In genomic region chr9:98272734-98273133, GRCm38 (mm10) we compare ENCODE assay signal across 21 mouse cellular contexts. TPM values are rescaled to one million over a fixed set of nuclear protein-coding genes. Genes with fewer than 3 reads are reported as not detected.
DNase-seq lines count a peak whose midpoint lies in the region; ATAC-seq and TF ChIP-seq lines count a peak whose summit lies in the region.
"Had no signal": no experiment of that assay in that cellular context is flagged by ENCODE, and none has a peak within 500 bp of the region (broad histone marks: within the 10 kb centered on the region; RNA-seq: fewer than 3 reads in every experiment).

No protein-coding gene starts in this region.

- peak; percentile 48 for DNase-seq in kidney, postnatal 0 days (ENCODE audit: low spot score)
- no peak for DNase-seq in kidney, adult 18-20 months
- peak; percentile 21 for DNase-seq in embryo, embryonic 10.5 days (ENCODE audit: low spot score)
- peak; percentile 22 for DNase-seq in embryo, embryonic 11 days
- DNase-seq in embryonic facial prominence, embryonic 14.5 days (ENCODE audit: low spot score): peak; percentile 62
- DNase-seq in cerebellum, adult 8-10 months: no peak
- DNase-seq in left cerebral cortex, adult 11 months (ENCODE audit: low spot score): no peak
- DNase-seq: adrenal gland, postnatal 10 days; cerebellum, adult 11 months; cerebellum, adult 9-10 months; cerebellum, postnatal 25 days; gastrocnemius, postnatal 10 days; heart, adult 18-20 months; heart, postnatal 10 days; heart, postnatal 4 days had no signal

- H3K4me3 ChIP-seq in kidney, postnatal 0 days (replicated peaks; ENCODE audit: low read depth, low read length): no peak overlapping the region
- no peak overlapping the region for H3K4me3 ChIP-seq in embryonic facial prominence, embryonic 14.5 days (ENCODE audit: low read depth, low read length)
- H3K4me3 ChIP-seq: forebrain, embryonic 12.5 days; heart, embryonic 10.5 days; hindbrain, embryonic 12.5 days had no signal

- H3K27me3 ChIP-seq in kidney, postnatal 0 days (ENCODE audit: insufficient read depth, low read length): no peaks in the 10 kb centered on the region
- H3K27me3 ChIP-seq in embryonic facial prominence, embryonic 14.5 days (replicated peaks; ENCODE audit: control insufficient read depth, insufficient read depth, low read length): no peaks in the 10 kb centered on the region
- H3K27me3 ChIP-seq: forebrain, embryonic 12.5 days had no signal

- H3K36me3 ChIP-seq in kidney, postnatal 0 days (ENCODE audit: insufficient read depth, low read length): no peaks in the 10 kb centered on the region
- H3K36me3 ChIP-seq in embryonic facial prominence, embryonic 14.5 days (ENCODE audit: control insufficient read depth, insufficient read depth, low read length): no peaks in the 10 kb centered on the region
- H3K36me3 ChIP-seq: forebrain, embryonic 12.5 days; heart, embryonic 10.5 days; hindbrain, embryonic 12.5 days had no signal

- TF ChIP-seq CTCF in kidney, postnatal 0 days (IDR thresholded peaks at IDR 0.05; ENCODE audit: low read depth): no peak

- H3K9ac ChIP-seq in kidney, postnatal 0 days (ENCODE audit: low read depth, low read length): no peak overlapping the region
- H3K9ac ChIP-seq in embryonic facial prominence, embryonic 14.5 days (ENCODE audit: low read depth, low read length): no peak overlapping the region
- H3K9ac ChIP-seq: forebrain, embryonic 12.5 days; hindbrain, embryonic 12.5 days had no signal

- WGBS in kidney, postnatal 0 days: 36% methylated on average over 5 of the region's 5 CpGs
- 35% methylated on average over 5 of the region's 5 CpGs for WGBS in embryonic facial prominence, embryonic 14.5 days

- H3K9me3 ChIP-seq in kidney, postnatal 0 days (replicated peaks; ENCODE audit: low read length): no peaks in the 10 kb centered on the region
- H3K9me3 ChIP-seq in embryonic facial prominence, embryonic 14.5 days (ENCODE audit: control insufficient read depth, low read length): no peaks in the 10 kb centered on the region
- H3K9me3 ChIP-seq: forebrain, embryonic 12.5 days; heart, embryonic 10.5 days; hindbrain, embryonic 12.5 days had no signal

- no peak overlapping the region for H3K27ac ChIP-seq in kidney, postnatal 0 days
- H3K27ac ChIP-seq in embryonic facial prominence, embryonic 14.5 days (replicated peaks; ENCODE audit: low read depth, low read length): no peak overlapping the region
- H3K27ac ChIP-seq: forebrain, embryonic 12.5 days; heart, embryonic 10.5 days; hindbrain, embryonic 12.5 days had no signal

- no peaks in the 10 kb centered on the region for H3K4me1 ChIP-seq in kidney, postnatal 0 days (replicated peaks; ENCODE audit: insufficient read depth, low read length)
- no peaks in the 10 kb centered on the region for H3K4me1 ChIP-seq in embryonic facial prominence, embryonic 14.5 days (ENCODE audit: control insufficient read depth, insufficient read depth, low read length)
- H3K4me1 ChIP-seq: forebrain, embryonic 12.5 days; heart, embryonic 10.5 days had no signal

- no peak overlapping the region for H3K4me2 ChIP-seq in kidney, postnatal 0 days (ENCODE audit: low read length)
- no peak overlapping the region for H3K4me2 ChIP-seq in embryonic facial prominence, embryonic 14.5 days (ENCODE audit: low read depth, low read length)
- H3K4me2 ChIP-seq: forebrain, embryonic 12.5 days; hindbrain, embryonic 12.5 days had no signal

- ATAC-seq in kidney, postnatal 0 days (replicated peaks; ENCODE audit: low FRiP score, low read depth): no peak
- peak; percentile 53 for ATAC-seq in embryonic facial prominence, embryonic 14.5 days (ENCODE audit: low read depth)
- ATAC-seq: forebrain, embryonic 16.5 days; hindbrain, embryonic 16.5 days; inflammation-experienced regulatory T-cells, adult 6 months had no signal

RNA-seq across cellular contexts. Expression of gene Nmnat3, which starts 14.5 kb away (rescaled TPM):
- 15.1 and 15.6 TPM in 2 replicates for polyA plus RNA-seq in kidney, postnatal 0 days (2015; fragmentation: Nextera tagmentation; extraction: Ambion mirVana)
- polyA plus RNA-seq in embryonic facial prominence, embryonic 14.5 days (2014; fragmentation: Nextera tagmentation; extraction: Ambion mirVana): 4.8 and 5.2 TPM in 2 replicates

Comparison
In these comparisons a context has a peak if more than half of its experiments do, and no peak if none do; other contexts are left out.
1. DNase-seq: peak in kidney, postnatal 0 days (single experiment), embryo, embryonic 10.5 days (single experiment), embryo, embryonic 11 days (single experiment) and embryonic facial prominence, embryonic 14.5 days (single experiment); none in kidney, adult 18-20 months (single experiment), cerebellum, adult 8-10 months (single experiment) and left cerebral cortex, adult 11 months (single experiment).